Mouse (Mus musculus): Measurements from ENCODE around the gene Fopnl.

Fopnl gene

GRCm38 (mm10) chr16:14272374-14272965 is 44.7 kb downstream of the Fopnl start:
- no peak overlapping the region for H3K4me3 ChIP-seq (replicated peaks; ENCODE audit: low read length)
- no peaks in the 10 kb centered on the region for H3K4me1 ChIP-seq (replicated peaks; ENCODE audit: low read depth, low read length)
- TF ChIP-seq NANOG (IDR thresholded peaks at IDR 0.05; ENCODE audit: borderline replicate concordance, low read length) (no peak), CTCF (conservative IDR thresholded peaks at IDR 0.05; ENCODE audit: low read length) (no peak), POU5F1 (IDR thresholded peaks at IDR 0.05; ENCODE audit: borderline replicate concordance, low read length) (no peak)
- no peaks in the 10 kb centered on the region for H3K27me3 ChIP-seq (ENCODE audit: insufficient read depth, low read length)
- no peaks in the 10 kb centered on the region for H3K9me3 ChIP-seq (ENCODE audit: low read length)
- H3K36me3 ChIP-seq (ENCODE audit: insufficient read depth, low read length) = no peaks in the 10 kb centered on the region

- TF ChIP-seq POU5F1 (IDR thresholded peaks at IDR 0.05; ENCODE audit: borderline replicate concordance, low read length) = no peak
- no peak for TF ChIP-seq CTCF (conservative IDR thresholded peaks at IDR 0.05; ENCODE audit: low read length)
- no peak for TF ChIP-seq NANOG (IDR thresholded peaks at IDR 0.05; ENCODE audit: borderline replicate concordance, low read length)
Observed at GRCm38 (mm10) chr16:14265203-14265920, 51.8 kb downstream of the Fopnl start.

GRCm38 (mm10) chr16:14264504-14264903 is 52.7 kb downstream of the Fopnl start:
- H3K4me1 ChIP-seq (replicated peaks; ENCODE audit: low read depth, low read length) = no peaks in the 10 kb centered on the region
- H3K9me3 ChIP-seq (ENCODE audit: low read length) = no peaks in the 10 kb centered on the region
- TF ChIP-seq CTCF (conservative IDR thresholded peaks at IDR 0.05; ENCODE audit: low read length) (no peak), NANOG (IDR thresholded peaks at IDR 0.05; ENCODE audit: borderline replicate concordance, low read length) (no peak), POU5F1 (IDR thresholded peaks at IDR 0.05; ENCODE audit: borderline replicate concordance, low read length) (no peak)
- no peak overlapping the region for H3K4me3 ChIP-seq (replicated peaks; ENCODE audit: low read length)
- no peaks in the 10 kb centered on the region for H3K36me3 ChIP-seq (ENCODE audit: insufficient read depth, low read length)
- H3K27me3 ChIP-seq (ENCODE audit: insufficient read depth, low read length) = no peaks in the 10 kb centered on the region

More at GRCm38 (mm10) chr16:14265203-14265920, 51.8 kb downstream of the Fopnl start:
- Histone ChIP-seq H3K9me3 (ENCODE audit: low read length) (no peaks in the 10 kb centered on the region), H3K4me3 (replicated peaks; ENCODE audit: low read length) (no peak overlapping the region), H3K36me3 (ENCODE audit: insufficient read depth, low read length) (no peaks in the 10 kb centered on the region), H3K27me3 (ENCODE audit: insufficient read depth, low read length) (no peaks in the 10 kb centered on the region), H3K4me1 (replicated peaks; ENCODE audit: low read depth, low read length) (no peaks in the 10 kb centered on the region)

GRCm38 (mm10) chr16:14263241-14263640 is 54.0 kb downstream of the Fopnl start:
- no peaks in the 10 kb centered on the region for H3K36me3 ChIP-seq (ENCODE audit: insufficient read depth, low read length)
- H3K27me3 ChIP-seq (ENCODE audit: insufficient read depth, low read length) = no peaks in the 10 kb centered on the region
- no peaks in the 10 kb centered on the region for H3K4me1 ChIP-seq (replicated peaks; ENCODE audit: low read depth, low read length)
- no peak overlapping the region for H3K4me3 ChIP-seq (replicated peaks; ENCODE audit: low read length)
- no peak for TF ChIP-seq POU5F1 (IDR thresholded peaks at IDR 0.05; ENCODE audit: borderline replicate concordance, low read length)
- TF ChIP-seq CTCF (conservative IDR thresholded peaks at IDR 0.05; ENCODE audit: low read length) = no peak
- no peak for TF ChIP-seq NANOG (IDR thresholded peaks at IDR 0.05; ENCODE audit: borderline replicate concordance, low read length)
- no peaks in the 10 kb centered on the region for H3K9me3 ChIP-seq (ENCODE audit: low read length)

GRCm38 (mm10) chr16:14262410-14262809 is 54.8 kb downstream of the Fopnl start:
- Histone ChIP-seq H3K4me1 (replicated peaks; ENCODE audit: low read depth, low read length) (no peaks in the 10 kb centered on the region), H3K36me3 (ENCODE audit: insufficient read depth, low read length) (no peaks in the 10 kb centered on the region), H3K4me3 (replicated peaks; ENCODE audit: low read length) (no peak overlapping the region), H3K27me3 (ENCODE audit: insufficient read depth, low read length) (no peaks in the 10 kb centered on the region), H3K9me3 (ENCODE audit: low read length) (no peaks in the 10 kb centered on the region)
- TF ChIP-seq CTCF (conservative IDR thresholded peaks at IDR 0.05; ENCODE audit: low read length) (no peak), NANOG (IDR thresholded peaks at IDR 0.05; ENCODE audit: borderline replicate concordance, low read length) (no peak), POU5F1 (IDR thresholded peaks at IDR 0.05; ENCODE audit: borderline replicate concordance, low read length) (no peak)

DNA sequence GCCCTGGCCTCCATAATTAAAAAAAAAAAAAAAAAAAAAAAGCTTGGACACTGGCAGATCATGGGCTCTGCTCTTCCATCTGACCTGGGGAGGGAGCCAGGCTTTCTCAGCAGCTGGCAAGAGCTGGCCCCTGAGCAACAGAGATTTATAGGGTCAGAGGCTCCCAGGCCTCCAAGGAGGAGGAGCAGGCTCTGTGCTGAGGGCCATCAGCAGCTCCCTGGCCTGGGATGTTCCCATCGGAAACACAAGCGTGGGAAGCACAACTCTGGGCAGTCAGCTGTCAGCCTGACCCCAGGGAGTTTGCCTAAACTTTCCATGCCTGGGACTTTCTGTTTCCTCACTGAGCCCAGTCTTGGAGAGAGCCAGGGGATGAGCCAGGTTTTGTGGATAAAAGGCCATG is 58.3 kb downstream of the Fopnl start:
- no peak for TF ChIP-seq POU5F1 (IDR thresholded peaks at IDR 0.05; ENCODE audit: borderline replicate concordance, low read length)
- TF ChIP-seq NANOG (IDR thresholded peaks at IDR 0.05; ENCODE audit: borderline replicate concordance, low read length) = no peak
- TF ChIP-seq CTCF (conservative IDR thresholded peaks at IDR 0.05; ENCODE audit: low read length) = no peak
- no peak overlapping the region for H3K4me3 ChIP-seq (replicated peaks; ENCODE audit: low read length)
- H3K4me1 ChIP-seq (replicated peaks; ENCODE audit: low read depth, low read length) = no peaks in the 10 kb centered on the region
- H3K36me3 ChIP-seq (ENCODE audit: insufficient read depth, low read length) = no peaks in the 10 kb centered on the region
- no peaks in the 10 kb centered on the region for H3K27me3 ChIP-seq (ENCODE audit: insufficient read depth, low read length)
- no peaks in the 10 kb centered on the region for H3K9me3 ChIP-seq (ENCODE audit: low read length)

DNA sequence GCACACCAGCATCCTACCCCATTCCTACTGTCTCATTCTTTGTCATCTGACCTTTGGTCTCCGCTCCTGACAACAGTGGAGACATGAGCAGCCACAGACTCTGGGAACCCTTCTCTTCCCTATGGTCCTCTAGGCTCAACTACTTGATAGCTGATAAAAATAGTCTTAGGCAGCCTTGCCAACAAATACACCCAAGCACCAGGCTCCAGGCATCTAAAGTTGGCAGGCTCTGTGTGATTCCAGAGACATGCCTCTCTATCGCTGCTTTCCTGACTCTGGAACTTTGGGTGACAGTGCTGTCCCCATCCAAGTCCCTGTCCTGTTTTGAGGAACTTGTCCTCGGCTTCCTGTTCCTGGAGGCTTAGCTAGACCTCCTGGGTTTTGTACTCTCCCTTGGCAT is 63.6 kb downstream of the Fopnl start:
- Histone ChIP-seq H3K4me3 (replicated peaks; ENCODE audit: low read length) (no peak overlapping the region), H3K27me3 (ENCODE audit: insufficient read depth, low read length) (no peaks in the 10 kb centered on the region), H3K36me3 (ENCODE audit: insufficient read depth, low read length) (no peaks in the 10 kb centered on the region), H3K4me1 (replicated peaks; ENCODE audit: low read depth, low read length) (0 out of 2 replicates have a peak, but pooled peaks cover 2% of the 10 kb centered on the region), H3K9me3 (ENCODE audit: low read length) (no peaks in the 10 kb centered on the region)
- no peak for TF ChIP-seq CTCF (conservative IDR thresholded peaks at IDR 0.05; ENCODE audit: low read length)
- no peak for TF ChIP-seq NANOG (IDR thresholded peaks at IDR 0.05; ENCODE audit: borderline replicate concordance, low read length)
- no peak for TF ChIP-seq POU5F1 (IDR thresholded peaks at IDR 0.05; ENCODE audit: borderline replicate concordance, low read length)

DNA sequence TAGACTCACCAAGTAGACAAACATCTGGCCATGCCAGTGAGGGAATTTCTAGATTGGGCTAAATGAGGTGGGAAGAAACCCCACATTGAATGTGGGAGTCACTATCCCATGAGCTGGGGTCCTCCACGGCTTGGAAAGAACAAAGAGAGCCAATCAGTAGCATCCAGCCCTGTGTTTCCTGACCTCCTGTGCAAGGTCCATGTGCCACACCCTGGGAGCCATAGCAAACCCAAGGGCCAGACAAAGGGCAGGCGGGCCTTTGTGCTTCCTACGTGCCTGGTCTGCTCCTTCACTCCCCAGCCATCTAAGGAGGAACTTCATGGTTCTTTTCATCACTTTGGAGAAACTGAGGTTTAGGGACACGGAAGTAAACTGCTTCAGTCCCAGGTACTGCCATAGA is 64.3 kb downstream of the Fopnl start:
- Histone ChIP-seq H3K36me3 (ENCODE audit: insufficient read depth, low read length) (no peaks in the 10 kb centered on the region), H3K4me1 (replicated peaks; ENCODE audit: low read depth, low read length) (0 out of 2 replicates have a peak, but pooled peaks cover 2% of the 10 kb centered on the region), H3K4me3 (replicated peaks; ENCODE audit: low read length) (no peak overlapping the region), H3K27me3 (ENCODE audit: insufficient read depth, low read length) (no peaks in the 10 kb centered on the region; the same call in 1 of the 2 replicates), H3K9me3 (ENCODE audit: low read length) (no peaks in the 10 kb centered on the region)
- TF ChIP-seq POU5F1 (IDR thresholded peaks at IDR 0.05; ENCODE audit: borderline replicate concordance, low read length) = no peak
- no peak for TF ChIP-seq NANOG (IDR thresholded peaks at IDR 0.05; ENCODE audit: borderline replicate concordance, low read length)
- TF ChIP-seq CTCF (conservative IDR thresholded peaks at IDR 0.05; ENCODE audit: low read length) = no peak
